Mouse (Mus musculus) bone marrow, adult 2 months (tissue): ENCODE data around the gene Smg7.

Source experiments
- CTCF ChIP-seq: fragments of 200-500 bp; IDR thresholded peaks from 2 replicates; pipeline ENCODE4 v1.5.1; 2011; ENCODE audit warnings: low read length, control low read depth; ENCODE audit not compliant: control insufficient read depth, insufficient read depth
- POLR2A ChIP-seq: fragments of 200-500 bp; IDR thresholded peaks from 2 replicates; pipeline ENCODE4 v1.6.1; 2011; ENCODE audit warnings: low read depth, mild to moderate bottlenecking, control low read depth, low read length, borderline replicate concordance; ENCODE audit not compliant: control insufficient read depth

GRCm38 (mm10) chr1:152790821-152791220 lies 111.6 kb downstream of the Smg7 start:
- TF ChIP-seq POLR2A, result no peak
- no peak for TF ChIP-seq CTCF
